Mouse (Mus musculus): ENCODE measurements around the gene Fam234a. TPM values are rescaled to one million over a fixed set of nuclear protein-coding genes. Genes with fewer than 3 reads are reported as not detected.
"Not testable (repeated sequence)": the region's sequence is repeated elsewhere in the genome, so short reads cannot be mapped to it uniquely, and the experiment has no call there.

Fam234a gene
- 25.3 and 31.0 TPM in 2 replicates for polyA plus RNA-seq (2015; fragmentation: Nextera tagmentation; extraction: Ambion mirVana)

GRCm38 (mm10) chr17:26244101-26244841 is at the start of gene Fam234a:
Gene Fam234a (minus strand): TSS chr17:26244242.
- no peaks in the 10 kb centered on the region for H3K27me3 ChIP-seq
- peak; percentile 97 for ATAC-seq
- H3K4me1 ChIP-seq (replicated peaks) = peaks cover 27% of the 10 kb centered on the region
- H3K4me3 ChIP-seq (replicated peaks) = peak within 1 kb of the TSS; percentile 75
- H3K9me3 ChIP-seq = no peaks in the 10 kb centered on the region
- H3K9ac ChIP-seq (replicated peaks) = peak within 1 kb of the TSS; percentile 79
- H3K27ac ChIP-seq = peak within 1 kb of the TSS; percentile 71
- 7% methylated on average over 33 of the region's 33 CpGs for WGBS
- peak within 1 kb of the TSS; percentile 84 for H3K4me2 ChIP-seq (replicated peaks)
- no peaks in the 10 kb centered on the region for H3K36me3 ChIP-seq

DNA sequence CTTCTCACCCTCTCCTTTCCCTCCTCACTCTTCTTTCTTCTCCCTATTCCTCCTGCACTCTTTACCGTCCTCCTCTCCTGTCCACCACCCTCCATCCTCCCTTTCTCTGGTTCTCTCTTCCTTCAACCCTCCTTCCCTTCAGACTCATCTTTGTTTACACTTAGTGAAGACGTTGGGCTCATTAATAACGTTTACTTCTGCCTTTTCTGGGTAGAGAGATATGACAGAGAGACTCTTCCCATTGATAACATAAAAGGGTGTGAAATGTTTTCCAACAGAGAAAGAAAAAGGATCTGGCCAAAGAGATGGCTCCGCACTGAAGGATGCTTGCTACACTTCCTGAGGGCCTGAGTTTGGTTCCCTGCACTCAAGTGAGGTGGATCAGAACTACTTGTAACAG is 45.4 kb upstream of the Fam234a start:
- Histone ChIP-seq H3K4me3 (replicated peaks) (no peak overlapping the region), H3K4me2 (replicated peaks) (no peak overlapping the region), H3K9me3 (peaks cover 10% of the 10 kb centered on the region), H3K27ac (no peak overlapping the region), H3K36me3 (peaks cover 75% of the 10 kb centered on the region), H3K4me1 (replicated peaks) (no peaks in the 10 kb centered on the region), H3K9ac (replicated peaks) (no peak overlapping the region), H3K27me3 (no peaks in the 10 kb centered on the region)
- no peak for ATAC-seq
- 85% methylated on average over 4 of the region's 4 CpGs for WGBS

DNA sequence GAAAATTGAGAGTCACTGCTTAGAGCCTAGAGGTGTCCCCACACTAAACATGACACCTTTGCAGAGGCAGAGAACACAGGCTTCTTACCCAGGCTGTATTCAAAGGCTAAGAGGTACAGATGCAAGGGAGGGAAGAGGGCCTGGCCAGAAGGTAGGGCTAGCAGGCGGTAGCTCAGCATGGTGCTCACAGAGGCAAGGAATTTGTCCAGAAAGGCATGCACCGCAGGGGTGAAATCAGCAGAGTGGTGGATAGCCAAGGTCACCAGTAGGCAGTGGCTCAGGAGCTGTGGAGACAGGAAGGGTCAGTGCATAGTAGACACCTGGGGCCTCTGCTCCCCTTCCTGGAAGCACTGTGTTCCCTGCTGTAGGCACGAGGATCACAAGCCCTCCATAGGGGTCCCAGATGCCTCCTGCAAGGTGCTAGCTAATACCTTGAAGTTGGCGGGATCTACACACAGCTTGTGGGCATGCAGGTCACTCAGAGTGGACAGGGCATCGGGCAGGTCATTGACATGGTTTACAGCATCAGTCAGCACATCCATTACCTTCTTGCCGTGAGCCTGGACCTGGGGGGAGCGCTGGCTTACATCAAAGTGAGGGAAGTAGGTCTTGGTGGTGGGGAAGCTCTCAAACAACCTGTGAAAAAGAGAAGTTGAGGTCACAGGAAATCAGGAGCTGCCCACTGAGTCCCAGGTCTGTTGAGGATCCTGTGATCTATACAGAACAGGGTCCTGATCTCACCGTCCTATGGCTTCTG is 42.3 kb upstream of the Fam234a start:
- Histone ChIP-seq H3K9me3 (peaks cover 3% of the 10 kb centered on the region), H3K4me2 (replicated peaks) (no peak overlapping the region), H3K36me3 (peaks cover 98% of the 10 kb centered on the region), H3K4me3 (replicated peaks) (no peak overlapping the region), H3K27me3 (no peaks in the 10 kb centered on the region), H3K27ac (no peak overlapping the region), H3K4me1 (replicated peaks) (no peaks in the 10 kb centered on the region), H3K9ac (replicated peaks) (no peak overlapping the region)
- no peak for ATAC-seq
- WGBS = 83% methylated on average over 8 of the region's 8 CpGs

- no peak overlapping the region for H3K4me2 ChIP-seq (replicated peaks)
- 94% methylated on average over 4 of the region's 4 CpGs for WGBS
- H3K4me1 ChIP-seq (replicated peaks) = no peaks in the 10 kb centered on the region
- peaks cover 89% of the 10 kb centered on the region for H3K36me3 ChIP-seq
- H3K9me3 ChIP-seq = no peaks in the 10 kb centered on the region
- no peak overlapping the region for H3K27ac ChIP-seq
- ATAC-seq = no peak
- no peaks in the 10 kb centered on the region for H3K27me3 ChIP-seq
- H3K4me3 ChIP-seq (replicated peaks) = no peak overlapping the region
- H3K9ac ChIP-seq (replicated peaks) = no peak overlapping the region
These were observed 32.7 kb upstream of the Fam234a start for GRCm38 (mm10) chr17:26276711-26277110.

DNA sequence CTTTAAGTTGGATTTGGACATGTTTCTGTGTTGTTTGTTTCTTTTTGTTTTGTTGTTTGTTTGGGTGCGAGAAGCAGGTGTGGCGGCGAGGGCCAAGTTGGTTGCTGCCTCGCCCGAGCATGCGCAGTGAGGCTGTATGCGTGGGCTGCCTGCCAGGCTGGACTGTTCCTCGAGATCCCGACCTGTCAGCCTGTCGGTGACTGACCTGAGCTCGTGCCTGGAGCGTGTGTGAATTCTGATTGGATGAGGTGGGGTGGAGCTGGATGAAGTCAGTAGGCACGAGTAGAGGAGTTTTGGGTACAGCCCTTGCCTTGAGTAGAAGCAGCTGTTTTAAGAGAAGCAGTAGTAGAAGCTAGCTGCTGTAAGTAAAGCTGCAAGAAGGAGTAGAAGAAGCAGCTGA is 31.9 kb upstream of the Fam234a start:
- no peak overlapping the region for H3K4me3 ChIP-seq (replicated peaks)
- no peaks in the 10 kb centered on the region for H3K9me3 ChIP-seq
- H3K36me3 ChIP-seq = peaks cover 89% of the 10 kb centered on the region
- H3K4me1 ChIP-seq (replicated peaks) = no peaks in the 10 kb centered on the region
- no peak overlapping the region for H3K4me2 ChIP-seq (replicated peaks)
- ATAC-seq = no peak
- WGBS = 90% methylated on average over 13 of the region's 13 CpGs
- H3K27me3 ChIP-seq = no peaks in the 10 kb centered on the region
- no peak overlapping the region for H3K9ac ChIP-seq (replicated peaks)
- H3K27ac ChIP-seq = no peak overlapping the region

DNA sequence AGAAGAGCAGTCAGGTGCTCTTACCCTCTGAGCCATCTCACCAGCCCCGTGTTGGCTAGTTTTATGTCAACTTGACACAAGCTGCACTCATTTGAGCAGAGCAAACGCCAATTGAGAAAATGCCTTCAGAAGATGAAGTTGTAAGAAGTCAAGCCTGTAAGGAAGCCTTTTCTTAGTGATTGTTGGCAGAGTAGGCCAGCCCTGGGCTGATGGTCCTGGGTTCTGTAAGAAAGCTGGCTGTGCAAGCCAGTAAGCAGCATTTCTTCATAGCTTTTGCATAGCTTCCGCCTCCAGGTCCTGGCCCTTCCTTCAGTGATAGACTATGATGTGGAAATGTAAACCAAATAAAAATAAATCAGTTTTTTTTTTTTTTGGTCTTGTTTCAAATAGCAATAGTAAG is 28.5 kb upstream of the Fam234a start:
- Histone ChIP-seq H3K4me3 (replicated peaks) (no peak overlapping the region), H3K4me2 (replicated peaks) (no peak overlapping the region), H3K36me3 (peaks cover 85% of the 10 kb centered on the region), H3K9ac (replicated peaks) (no peak overlapping the region), H3K27me3 (no peaks in the 10 kb centered on the region), H3K27ac (no peak overlapping the region), H3K4me1 (replicated peaks) (no peaks in the 10 kb centered on the region), H3K9me3 (no peaks in the 10 kb centered on the region)
- WGBS = 89% methylated on average over 3 of the region's 3 CpGs
- no peak for ATAC-seq

- H3K9me3 ChIP-seq; H3K4me2 ChIP-seq (replicated peaks); ATAC-seq; H3K9ac ChIP-seq (replicated peaks); H3K27me3 ChIP-seq; H3K4me3 ChIP-seq (replicated peaks); H3K4me1 ChIP-seq (replicated peaks); H3K27ac ChIP-seq: not testable (repeated sequence)
- 96% methylated on average over 9 of the region's 10 CpGs for WGBS
- H3K36me3 ChIP-seq = peaks cover 85% of the 10 kb centered on the region
These were observed 25.5 kb upstream of the Fam234a start for GRCm38 (mm10) chr17:26269577-26269976.

- Histone ChIP-seq H3K9me3 (no peaks in the 10 kb centered on the region), H3K27ac (no peak overlapping the region), H3K9ac (replicated peaks) (no peak overlapping the region), H3K4me1 (replicated peaks) (no peaks in the 10 kb centered on the region), H3K36me3 (peaks cover 88% of the 10 kb centered on the region), H3K4me2 (replicated peaks) (no peak overlapping the region), H3K4me3 (replicated peaks) (no peak overlapping the region), H3K27me3 (no peaks in the 10 kb centered on the region)
- no peak for ATAC-seq
- 80% methylated on average over 1 of the region's 1 CpGs for WGBS
These were observed 24.8 kb upstream of the Fam234a start for GRCm38 (mm10) chr17:26268851-26269250.

DNA sequence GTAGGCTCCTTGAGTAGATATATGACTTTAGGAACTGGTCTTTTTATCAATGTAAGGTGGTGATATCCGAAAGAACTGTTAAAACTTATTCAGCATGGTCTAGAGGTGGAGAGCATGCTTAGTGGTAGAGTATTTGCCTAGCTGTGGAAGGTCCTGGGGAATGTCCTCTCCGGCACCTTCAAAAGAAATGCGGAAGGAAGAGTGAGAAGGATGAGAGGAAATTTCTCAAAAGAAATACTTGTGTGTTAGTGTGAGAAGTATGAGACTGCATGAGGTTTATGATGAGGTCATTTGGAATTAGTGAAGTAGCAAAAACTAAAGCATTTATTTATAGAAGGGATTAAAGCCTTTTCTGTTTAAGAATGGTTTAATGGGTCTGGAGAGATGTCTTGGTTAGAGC is 18.3 kb upstream of the Fam234a start:
- no peaks in the 10 kb centered on the region for H3K4me1 ChIP-seq (replicated peaks)
- no peak overlapping the region for H3K4me2 ChIP-seq (replicated peaks)
- ATAC-seq = no peak
- no peaks in the 10 kb centered on the region for H3K9me3 ChIP-seq
- no peak overlapping the region for H3K9ac ChIP-seq (replicated peaks)
- no peak overlapping the region for H3K27ac ChIP-seq
- H3K36me3 ChIP-seq = peaks cover 89% of the 10 kb centered on the region
- H3K4me3 ChIP-seq (replicated peaks) = no peak overlapping the region
- WGBS = 94% methylated on average over 3 of the region's 3 CpGs
- H3K27me3 ChIP-seq = no peaks in the 10 kb centered on the region

DNA sequence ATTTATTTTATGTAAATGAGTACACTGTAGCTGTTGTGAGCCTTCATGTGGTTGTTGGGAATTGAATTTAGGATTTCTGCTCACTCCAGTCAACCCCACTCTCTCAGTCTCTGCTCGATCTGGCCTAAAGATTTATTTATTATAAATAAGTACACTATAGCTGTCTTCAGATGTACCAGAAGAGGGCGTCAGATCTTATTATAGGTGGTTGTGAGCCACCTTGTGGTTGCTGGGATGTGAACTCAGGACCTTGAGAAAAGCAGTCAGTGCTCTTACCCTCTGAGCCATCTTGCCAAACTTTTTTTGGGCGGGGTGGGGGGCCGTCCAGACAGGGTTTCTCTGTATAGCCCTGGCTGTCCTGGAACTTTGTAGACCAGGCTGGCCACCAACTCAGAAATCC is 17.8 kb upstream of the Fam234a start:
- no peaks in the 10 kb centered on the region for H3K27me3 ChIP-seq
- no peak overlapping the region for H3K9ac ChIP-seq (replicated peaks)
- no peaks in the 10 kb centered on the region for H3K4me1 ChIP-seq (replicated peaks)
- no peak for ATAC-seq
- H3K4me2 ChIP-seq (replicated peaks) = no peak overlapping the region
- peaks cover 89% of the 10 kb centered on the region for H3K36me3 ChIP-seq
- H3K27ac ChIP-seq = no peak overlapping the region
- WGBS = 93% methylated on average over 4 of the region's 4 CpGs
- H3K4me3 ChIP-seq (replicated peaks) = no peak overlapping the region
- no peaks in the 10 kb centered on the region for H3K9me3 ChIP-seq

DNA sequence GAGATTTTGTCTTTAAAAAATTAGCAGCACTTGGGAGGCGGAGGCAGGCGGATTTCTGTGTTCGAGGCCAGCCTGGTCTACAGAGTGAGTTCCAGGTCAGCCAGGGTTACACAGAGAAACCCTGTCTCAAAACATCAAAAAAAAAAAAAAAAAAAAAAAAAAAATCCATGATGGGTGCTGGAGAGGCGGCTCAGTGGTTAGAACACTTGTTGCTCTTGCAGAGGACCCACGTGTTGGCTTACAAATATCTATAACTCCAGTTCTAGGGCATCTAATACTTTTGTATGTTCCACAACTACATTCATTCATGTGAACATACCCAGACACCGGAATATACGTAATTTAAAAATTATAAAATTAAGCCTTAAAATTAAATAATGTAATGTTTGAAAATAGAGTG is 11.3 kb upstream of the Fam234a start:
- peaks cover 38% of the 10 kb centered on the region for H3K36me3 ChIP-seq
- H3K4me1 ChIP-seq (replicated peaks) = peaks cover 17% of the 10 kb centered on the region
- no peak for ATAC-seq
- no peak overlapping the region for H3K4me2 ChIP-seq (replicated peaks)
- no peak overlapping the region for H3K4me3 ChIP-seq (replicated peaks)
- H3K27me3 ChIP-seq = no peaks in the 10 kb centered on the region
- no peak overlapping the region for H3K9ac ChIP-seq (replicated peaks)
- no peak overlapping the region for H3K27ac ChIP-seq
- no peaks in the 10 kb centered on the region for H3K9me3 ChIP-seq
- 96% methylated on average over 7 of the region's 7 CpGs for WGBS

DNA sequence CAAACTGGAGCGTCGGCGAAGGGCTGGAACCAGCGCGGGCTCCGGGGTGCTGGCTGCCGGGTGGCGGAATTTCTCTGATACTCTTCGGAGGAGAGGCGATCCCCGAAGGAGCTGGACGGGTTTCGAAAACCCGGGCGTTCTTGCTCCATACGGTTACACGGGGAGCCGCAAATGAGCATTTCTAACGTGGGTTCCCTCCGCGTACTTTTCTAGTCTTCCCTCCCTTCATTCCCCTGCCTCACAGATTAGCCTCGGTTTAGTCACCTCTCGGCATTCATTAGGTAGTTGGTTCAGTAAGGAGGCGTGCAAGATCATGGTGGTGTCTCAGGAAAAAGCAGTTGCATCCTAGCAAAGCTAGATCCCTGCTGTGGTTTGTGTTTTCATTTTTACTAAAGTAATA is 9.4 kb upstream of the Fam234a start:
- Histone ChIP-seq H3K4me1 (replicated peaks) (peaks cover 17% of the 10 kb centered on the region), H3K9ac (replicated peaks) (peak overlapping the region; percentile 99), H3K27ac (peak overlapping the region; percentile 99), H3K36me3 (peaks cover 21% of the 10 kb centered on the region), H3K27me3 (no peaks in the 10 kb centered on the region), H3K4me3 (replicated peaks) (peak overlapping the region; percentile 98), H3K9me3 (no peaks in the 10 kb centered on the region), H3K4me2 (replicated peaks) (peak overlapping the region; percentile 79)
- under 1% methylated on average over 24 of the region's 24 CpGs for WGBS
- no peak for ATAC-seq

Measured in midbrain, embryonic 13.5 days (tissue).